Mouse (Mus musculus) embryonic fibroblast, embryonic 13.5 days (primary cell): ENCODE results near the gene Akap10. TPM values are rescaled to one million over a fixed set of nuclear protein-coding genes. Genes with fewer than 3 reads are reported as not detected.
"Not testable (repeated sequence)": the region's sequence is repeated elsewhere in the genome, so short reads cannot be mapped to it uniquely, and the experiment has no call there.

Source experiments
- H3K27ac ChIP-seq: 2 replicates; pipeline ENCODE4 v1.5.1; 2012; ENCODE audit warnings: low read length, control low read depth, inconsistent platforms; ENCODE audit not compliant: insufficient read depth
- H3K4me1 ChIP-seq: 2 replicates; pipeline ENCODE4 v1.6.1; 2011; ENCODE audit warnings: low read length; ENCODE audit not compliant: control insufficient read depth, insufficient read depth
- H3K4me3 ChIP-seq: 2 replicates; pipeline ENCODE4 v1.5.1; 2011; ENCODE audit warnings: mild to moderate bottlenecking, control low read depth, low read length; ENCODE audit not compliant: insufficient read depth
- CTCF ChIP-seq: IDR thresholded peaks from 2 replicates; pipeline ENCODE4 v1.5.1; 2011; ENCODE audit warnings: mild to moderate bottlenecking, control low read depth, low read length, moderate library complexity, borderline replicate concordance; ENCODE audit not compliant: insufficient read depth
- POLR2A ChIP-seq: IDR thresholded peaks from 2 replicates; pipeline ENCODE4 v1.6.1; 2011; ENCODE audit warnings: low read depth, mild to moderate bottlenecking, control low read depth, low read length, moderate library complexity
- polyA plus RNA-seq: library from polyadenylated mRNA; stranded (reverse); fragments of >200 nt; gene quantifications from 2 replicates; pipeline ENCODE4 v1.2.4, GENCODE M21; 2011; ENCODE audit warnings: low read depth; ENCODE audit not compliant: missing spikeins, insufficient read length

Akap10 gene
- polyA plus RNA-seq, 1 experiment: 20.0 TPM

GRCm38 (mm10) chr11:61960096-61960495 is 30.0 kb upstream of the Akap10 start:
- Histone ChIP-seq H3K4me3 (no peak overlapping the region), H3K4me1 (peaks cover 2% of the 10 kb centered on the region), H3K27ac (no peak overlapping the region)
- TF ChIP-seq POLR2A (no peak), CTCF (no peak)

DNA sequence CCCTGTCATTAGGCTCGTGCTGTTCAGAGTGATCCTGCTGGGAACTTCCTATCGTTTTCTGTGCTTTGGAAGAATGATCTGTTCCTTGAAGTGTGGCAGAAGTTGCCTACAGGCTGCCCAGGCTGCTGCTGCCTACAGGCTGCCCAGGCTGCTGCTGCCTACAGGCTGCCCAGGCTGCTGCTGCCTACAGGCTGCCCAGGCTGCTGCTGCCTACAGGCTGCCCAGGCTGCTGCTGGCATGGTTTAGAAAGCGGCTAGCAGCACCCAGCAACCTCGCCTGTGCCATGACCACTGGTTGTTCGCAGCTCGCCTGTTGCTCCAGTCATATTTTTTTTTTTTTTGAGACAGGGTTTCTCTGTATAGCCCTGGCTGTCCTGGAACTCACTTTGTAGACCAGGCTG is 28.7 kb upstream of the Akap10 start:
- not testable (repeated sequence) for H3K27ac ChIP-seq, H3K4me3 ChIP-seq, H3K4me1 ChIP-seq

- Histone ChIP-seq H3K4me3 (peak overlapping the region; percentile 56), H3K27ac (no peak overlapping the region), H3K4me1 (peaks cover 6% of the 10 kb centered on the region)
- TF ChIP-seq POLR2A (no peak), CTCF (no peak)
Measured at GRCm38 (mm10) chr11:61957296-61957813, 27.3 kb upstream of the Akap10 start.

- Histone ChIP-seq H3K4me3 (peak within 1 kb of the TSS; percentile 56), H3K4me1 (peaks cover 6% of the 10 kb centered on the region), H3K27ac (no peak within 1 kb of the TSS)
- TF ChIP-seq CTCF (peak; percentile 68), POLR2A (no peak)
Measured at GRCm38 (mm10) chr11:61956572-61957295, 26.7 kb upstream of the Akap10 start, which contains the start of gene Specc1. Specc1 (plus strand) TSS chr11:61956763.

DNA sequence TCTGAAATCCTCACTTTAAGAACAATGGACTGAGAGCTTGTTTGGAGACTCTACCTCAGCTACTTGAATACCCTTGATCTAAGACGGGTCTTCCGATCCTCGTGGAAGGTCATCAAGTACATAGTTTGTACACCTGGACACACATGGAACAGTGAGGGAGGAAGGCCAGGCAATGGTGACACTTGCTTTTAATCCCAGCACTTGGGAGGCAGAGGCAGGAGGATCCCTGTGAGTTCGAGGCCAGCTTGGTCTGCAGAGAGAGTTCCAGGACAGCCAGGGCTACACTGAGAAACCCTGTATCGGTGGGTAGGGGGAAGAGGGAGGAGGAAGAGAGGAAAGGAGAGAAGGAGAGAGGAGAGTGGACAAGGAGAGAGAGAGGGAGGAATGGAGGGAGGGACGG is 25.9 kb upstream of the Akap10 start:
- H3K4me3 ChIP-seq: no peak overlapping the region
- peaks cover 6% of the 10 kb centered on the region for H3K4me1 ChIP-seq
- no peak overlapping the region for H3K27ac ChIP-seq
- TF ChIP-seq CTCF: no peak
- TF ChIP-seq POLR2A: no peak

GRCm38 (mm10) chr11:61955136-61955535 is 25.1 kb upstream of the Akap10 start:
- TF ChIP-seq CTCF (no peak), POLR2A (no peak)
- Histone ChIP-seq H3K4me1 (peaks cover 6% of the 10 kb centered on the region), H3K27ac (peak overlapping the region; percentile 69; the same call in 1 of the 2 replicates), H3K4me3 (no peak overlapping the region)

DNA sequence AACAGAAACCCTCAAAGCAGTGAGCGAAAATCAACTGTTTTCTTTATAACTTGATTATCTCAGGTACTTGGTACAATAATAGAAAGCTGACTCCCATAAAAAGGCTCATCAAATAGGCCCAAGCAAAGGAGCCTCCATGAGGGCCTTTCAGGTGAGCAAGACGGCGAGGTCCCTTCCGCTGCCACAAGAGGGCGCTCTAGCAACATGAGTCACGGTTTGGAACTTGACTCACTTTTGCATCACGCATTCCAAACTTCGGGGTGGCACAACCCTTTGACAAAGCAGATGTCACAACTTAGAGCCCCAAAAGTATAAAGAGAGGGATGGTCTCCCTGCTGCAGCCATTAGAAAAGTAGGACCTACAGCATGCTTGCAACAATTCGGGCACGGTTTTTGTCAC is 20.6 kb upstream of the Akap10 start:
- Histone ChIP-seq H3K27ac (no peak overlapping the region), H3K4me1 (peaks cover 6% of the 10 kb centered on the region), H3K4me3 (no peak overlapping the region)
- no peak for TF ChIP-seq POLR2A
- TF ChIP-seq CTCF: peak; percentile 93

GRCm38 (mm10) chr11:61949315-61949714 is 19.3 kb upstream of the Akap10 start:
- peaks cover 2% of the 10 kb centered on the region; the same call in 1 of the 2 replicates for H3K4me1 ChIP-seq
- no peak overlapping the region for H3K27ac ChIP-seq
- no peak overlapping the region for H3K4me3 ChIP-seq
- TF ChIP-seq POLR2A: no peak

GRCm38 (mm10) chr11:61946608-61947007 is 16.6 kb upstream of the Akap10 start:
- Histone ChIP-seq H3K4me1 (no peaks in the 10 kb centered on the region), H3K27ac (no peak overlapping the region), H3K4me3 (no peak overlapping the region)
- no peak for TF ChIP-seq CTCF

- H3K27ac ChIP-seq: no peak overlapping the region
- no peaks in the 10 kb centered on the region for H3K4me1 ChIP-seq
- H3K4me3 ChIP-seq: no peak overlapping the region
- TF ChIP-seq POLR2A (no peak), CTCF (no peak)
Measured at GRCm38 (mm10) chr11:61944417-61944816, 14.4 kb upstream of the Akap10 start.

- H3K4me3 ChIP-seq: no peak overlapping the region
- no peak for TF ChIP-seq CTCF
- no peak for TF ChIP-seq POLR2A
- H3K27ac ChIP-seq: no peak overlapping the region
- H3K4me1 ChIP-seq: no peaks in the 10 kb centered on the region
Measured at GRCm38 (mm10) chr11:61942903-61943302, 12.9 kb upstream of the Akap10 start.
